Mouse (Mus musculus) heart, embryonic 10.5 days (tissue): ENCODE results near the gene Hprt. TPM values are rescaled to one million over a fixed set of nuclear protein-coding genes. Genes with fewer than 3 reads are reported as not detected.
"Not testable (repeated sequence)": the region's sequence is repeated elsewhere in the genome, so short reads cannot be mapped to it uniquely, and the experiment has no call there.

ENCODE experiments used
- DNase-seq: peaks from one replicate; pipeline ENCODE4 v3.0.0-alpha.2; 2017; ENCODE audit warnings: low spot score
- H3K27ac ChIP-seq: fragments of 300-500 bp; sonication (generic); 2 replicates; pipeline ENCODE4 v1.5.1; 2016; ENCODE audit warnings: mild to moderate bottlenecking
- H3K27me3 ChIP-seq: fragments of 300-500 bp; sonication (generic); 2 replicates; pipeline ENCODE4 v1.6.1; 2016; ENCODE audit warnings: mild to moderate bottlenecking; ENCODE audit not compliant: poor library complexity, insufficient read depth, severe bottlenecking
- H3K36me3 ChIP-seq: fragments of 300-500 bp; sonication (generic); 2 replicates; pipeline ENCODE4 v1.6.1; 2016; ENCODE audit warnings: mild to moderate bottlenecking, moderate library complexity
- H3K4me1 ChIP-seq: fragments of 300-500 bp; sonication (generic); 2 replicates; pipeline ENCODE4 v1.6.1; 2016; ENCODE audit warnings: mild to moderate bottlenecking
- H3K4me3 ChIP-seq: fragments of 300-500 bp; sonication (generic); 2 replicates; pipeline ENCODE4 v1.5.1; 2016; ENCODE audit warnings: mild to moderate bottlenecking, moderate library complexity
- H3K9me3 ChIP-seq: fragments of 300-500 bp; sonication (generic); 2 replicates; pipeline ENCODE4 v1.6.1; 2016; ENCODE audit warnings: mild to moderate bottlenecking, moderate library complexity
- WGBS: fragments of 180-500 bp; shearing (Covaris S2); methylation state at CpG from one replicate; pipeline ENCODE4 v1.1.7; 2016; 5-methylcytosine and 5-hydroxymethylcytosine counted together
- polyA plus RNA-seq: library from polyadenylated mRNA; unstranded; fragments of >200 nt; fragmentation: Nextera tagmentation; extraction: Ambion mirVana; gene quantifications from 2 replicates; pipeline ENCODE4 v1.2.1, GENCODE M21; 2016

Hprt gene
- polyA plus RNA-seq, 1 experiment from 2014 or later: 172 TPM

- DNase-seq, H3K9me3 ChIP-seq, H3K4me1 ChIP-seq, H3K4me3 ChIP-seq, H3K27ac ChIP-seq, H3K27me3 ChIP-seq: not testable (repeated sequence)
- 63% methylated on average over 4 of the region's 4 CpGs for WGBS
- H3K36me3 ChIP-seq: peaks cover 29% of the 10 kb centered on the region
These were observed 16.9 kb downstream of the Hprt start for GRCm38 (mm10) chrX:53004887-53005286.

DNA sequence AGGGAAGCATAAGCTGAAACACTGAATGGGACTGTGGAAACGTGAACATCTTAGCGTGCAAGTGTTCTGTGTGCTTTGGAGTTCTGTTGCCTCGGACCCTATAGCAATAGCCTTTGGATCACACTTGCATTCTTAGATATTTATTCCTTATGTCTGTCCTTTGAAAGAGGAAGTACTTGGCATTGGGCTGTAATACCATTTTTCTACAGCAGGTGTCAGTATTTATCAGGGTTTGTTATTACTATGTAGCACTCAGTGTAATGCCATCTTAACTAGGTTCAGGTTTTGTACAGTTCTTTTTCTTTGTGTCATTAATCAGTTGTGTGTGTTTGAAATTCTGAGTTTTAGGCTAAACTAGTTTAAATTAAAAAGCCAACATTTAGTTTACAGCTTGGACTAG, 18.1 kb downstream of the Hprt start:
- Histone ChIP-seq H3K4me1 (no peaks in the 10 kb centered on the region), H3K27me3 (no peaks in the 10 kb centered on the region), H3K4me3 (no peak overlapping the region), H3K9me3 (no peaks in the 10 kb centered on the region), H3K27ac (no peak overlapping the region), H3K36me3 (peaks cover 21% of the 10 kb centered on the region; the same call in 1 of the 2 replicates)
- no peak for DNase-seq
- WGBS: 55% methylated on average over 3 of the region's 3 CpGs

DNA sequence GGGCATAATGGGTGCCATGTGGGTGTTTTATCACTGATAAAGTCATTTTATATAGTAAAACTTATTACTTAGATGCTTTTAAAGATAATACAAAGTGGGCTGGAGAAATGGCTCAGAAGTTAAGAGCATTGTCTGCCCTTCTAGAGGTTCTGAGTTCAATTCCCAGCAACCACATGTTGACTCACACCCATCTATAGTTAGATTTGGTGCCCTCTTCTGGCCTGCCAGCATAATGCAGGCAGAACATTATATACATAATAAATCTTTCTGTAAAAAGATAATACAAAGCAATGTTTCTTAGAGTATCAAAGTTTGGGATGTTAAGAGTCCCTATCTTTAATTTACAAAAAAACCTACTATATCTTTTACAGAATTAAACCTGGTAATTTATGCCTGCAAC, 27.6 kb downstream of the Hprt start:
- Histone ChIP-seq H3K27ac (no peak overlapping the region), H3K4me1 (no peaks in the 10 kb centered on the region), H3K4me3 (no peak overlapping the region), H3K36me3 (peaks cover 32% of the 10 kb centered on the region), H3K9me3 (no peaks in the 10 kb centered on the region), H3K27me3 (no peaks in the 10 kb centered on the region)
- DNase-seq: no peak

- 84% methylated on average over 2 of the region's 2 CpGs for WGBS
- no peak overlapping the region for H3K4me3 ChIP-seq
- no peaks in the 10 kb centered on the region for H3K9me3 ChIP-seq
- DNase-seq: no peak
- H3K27me3 ChIP-seq: no peaks in the 10 kb centered on the region
- H3K27ac ChIP-seq: no peak overlapping the region
- no peaks in the 10 kb centered on the region for H3K4me1 ChIP-seq
- peaks cover 2% of the 10 kb centered on the region; the same call in 1 of the 2 replicates for H3K36me3 ChIP-seq
These were observed 35.1 kb downstream of the Hprt start for GRCm38 (mm10) chrX:53023021-53023420.

GRCm38 (mm10) chrX:53024268-53024667, 36.3 kb downstream of the Hprt start:
- not testable (repeated sequence) for H3K4me1 ChIP-seq, H3K4me3 ChIP-seq, H3K27ac ChIP-seq, DNase-seq, H3K36me3 ChIP-seq, H3K27me3 ChIP-seq, H3K9me3 ChIP-seq
- WGBS: 19% methylated on average over 3 of the region's 3 CpGs

- WGBS: 55% methylated on average over 11 of the region's 11 CpGs
- Histone ChIP-seq H3K4me1 (no peaks in the 10 kb centered on the region), H3K4me3 (no peak overlapping the region), H3K36me3 (peaks cover 2% of the 10 kb centered on the region; the same call in 1 of the 2 replicates), H3K27me3 (no peaks in the 10 kb centered on the region), H3K9me3 (no peaks in the 10 kb centered on the region), H3K27ac (no peak overlapping the region)
- DNase-seq: no peak
These were observed 37.7 kb downstream of the Hprt start for GRCm38 (mm10) chrX:53025471-53026223.

GRCm38 (mm10) chrX:53029559-53029958, 41.6 kb downstream of the Hprt start:
- H3K4me3 ChIP-seq: no peak overlapping the region
- H3K27ac ChIP-seq: no peak overlapping the region
- no peaks in the 10 kb centered on the region for H3K9me3 ChIP-seq
- DNase-seq: no peak
- WGBS: 58% methylated on average over 5 of the region's 5 CpGs
- H3K4me1 ChIP-seq: no peaks in the 10 kb centered on the region
- H3K36me3 ChIP-seq: no peaks in the 10 kb centered on the region
- no peaks in the 10 kb centered on the region for H3K27me3 ChIP-seq

DNA sequence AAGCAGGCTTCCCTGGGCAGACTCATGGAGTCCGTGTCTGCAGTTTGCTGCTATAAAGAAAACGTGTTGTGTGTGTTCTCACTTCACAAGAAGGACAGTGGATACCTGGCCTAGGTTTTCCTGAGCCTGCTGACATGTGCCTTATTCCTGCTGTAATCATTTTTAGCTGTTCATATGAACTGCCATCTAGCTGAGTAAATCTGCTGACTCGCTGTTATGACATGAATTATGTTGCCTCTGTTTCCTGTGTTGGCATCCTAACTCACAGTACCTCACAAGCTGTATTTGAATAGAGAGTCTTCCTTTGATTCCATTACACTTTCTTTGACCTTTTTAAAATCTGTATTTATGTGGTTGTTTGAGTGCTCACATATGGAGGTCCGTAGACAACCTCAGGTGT, 50.3 kb downstream of the Hprt start:
- Histone ChIP-seq H3K27me3 (no peaks in the 10 kb centered on the region), H3K9me3 (no peaks in the 10 kb centered on the region), H3K36me3 (no peaks in the 10 kb centered on the region), H3K4me1 (0 out of 2 replicates have a peak, but pooled peaks cover 8% of the 10 kb centered on the region), H3K27ac (no peak overlapping the region), H3K4me3 (no peak overlapping the region)
- DNase-seq: no peak
- 81% methylated on average over 4 of the region's 4 CpGs for WGBS

GRCm38 (mm10) chrX:53039651-53040050, 51.7 kb downstream of the Hprt start:
- no peak overlapping the region for H3K4me3 ChIP-seq
- no peaks in the 10 kb centered on the region for H3K27me3 ChIP-seq
- 0 out of 2 replicates have a peak overlapping the region, but pooled peaks have one; percentile 25 for H3K27ac ChIP-seq
- H3K9me3 ChIP-seq: no peaks in the 10 kb centered on the region
- 0 out of 2 replicates have a peak, but pooled peaks cover 11% of the 10 kb centered on the region for H3K4me1 ChIP-seq
- 49% methylated on average over 5 of the region's 5 CpGs for WGBS
- DNase-seq: no peak
- H3K36me3 ChIP-seq: no peaks in the 10 kb centered on the region

DNA sequence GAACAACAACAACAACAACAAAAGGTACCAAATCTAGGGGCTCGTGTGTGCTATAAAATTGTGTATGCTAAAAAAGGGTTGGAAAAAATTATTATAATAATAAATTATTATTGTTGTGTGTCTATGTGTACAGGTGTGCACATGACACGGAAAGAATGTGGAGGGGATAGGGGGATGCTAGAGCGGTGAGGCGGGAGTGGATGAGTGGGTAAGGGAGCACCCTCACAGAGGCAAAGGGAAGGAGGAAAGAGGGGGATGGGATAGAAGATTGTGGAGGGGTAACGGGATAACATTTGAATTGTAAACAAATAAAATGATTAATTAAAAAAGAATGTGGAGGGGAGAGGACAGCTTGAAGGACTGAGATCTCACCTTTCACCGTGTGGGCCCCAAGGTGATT, 52.2 kb downstream of the Hprt start:
- H3K36me3 ChIP-seq: no peaks in the 10 kb centered on the region
- peaks cover 15% of the 10 kb centered on the region; the same call in 1 of the 2 replicates for H3K4me1 ChIP-seq
- no peaks in the 10 kb centered on the region for H3K9me3 ChIP-seq
- WGBS: 86% methylated on average over 6 of the region's 6 CpGs
- H3K27me3 ChIP-seq: no peaks in the 10 kb centered on the region
- 0 out of 2 replicates have a peak overlapping the region, but pooled peaks have one; percentile 25 for H3K27ac ChIP-seq
- H3K4me3 ChIP-seq: no peak overlapping the region
- DNase-seq: no peak

GRCm38 (mm10) chrX:53041006-53041405, 53.1 kb downstream of the Hprt start:
- no peaks in the 10 kb centered on the region for H3K27me3 ChIP-seq
- DNase-seq: no peak
- H3K36me3 ChIP-seq: no peaks in the 10 kb centered on the region
- H3K27ac ChIP-seq: no peak overlapping the region
- peaks cover 23% of the 10 kb centered on the region for H3K4me1 ChIP-seq
- no peaks in the 10 kb centered on the region for H3K9me3 ChIP-seq
- 84% methylated on average over 6 of the region's 6 CpGs for WGBS
- H3K4me3 ChIP-seq: no peak overlapping the region

DNA sequence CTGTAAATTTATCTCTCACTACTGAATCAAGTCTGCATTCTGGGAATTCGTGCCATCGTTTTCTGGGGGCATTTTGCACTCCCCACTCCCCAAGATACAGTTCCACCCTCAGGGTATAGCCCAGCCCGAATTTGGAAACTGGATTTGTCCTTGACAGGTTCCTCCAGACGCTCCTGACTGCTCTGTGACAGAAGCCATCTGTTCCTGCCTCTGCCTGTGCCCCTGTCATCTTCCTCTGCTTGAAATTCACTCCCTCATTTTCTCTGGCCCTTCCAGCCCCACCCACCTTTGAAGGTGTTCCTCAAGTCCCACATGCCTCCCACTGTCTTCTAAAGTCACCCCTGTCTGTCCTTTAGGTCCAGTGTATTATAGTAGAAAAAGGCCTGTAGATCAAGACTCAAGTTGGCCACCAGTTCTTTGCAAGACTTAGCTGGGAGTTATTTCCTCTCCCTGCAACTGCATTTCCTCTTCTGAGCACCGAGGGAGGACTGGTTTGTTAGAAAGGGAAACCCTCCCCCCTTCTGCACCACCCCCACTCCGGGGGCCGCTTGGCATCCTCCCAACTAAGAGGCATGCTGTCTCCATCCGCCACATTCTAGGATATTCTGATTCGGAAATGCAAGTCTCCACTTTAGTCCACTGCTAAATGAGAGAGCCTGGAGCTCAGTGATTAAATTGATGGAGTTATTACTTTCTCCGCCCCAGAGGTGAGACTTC, 57.4 kb downstream of the Hprt start:
- Histone ChIP-seq H3K9me3 (no peaks in the 10 kb centered on the region), H3K4me3 (no peak overlapping the region), H3K36me3 (no peaks in the 10 kb centered on the region), H3K4me1 (peaks cover 27% of the 10 kb centered on the region), H3K27ac (peak overlapping the region; percentile 76), H3K27me3 (no peaks in the 10 kb centered on the region)
- WGBS: 28% methylated on average over 10 of the region's 10 CpGs
- no peak for DNase-seq

DNA sequence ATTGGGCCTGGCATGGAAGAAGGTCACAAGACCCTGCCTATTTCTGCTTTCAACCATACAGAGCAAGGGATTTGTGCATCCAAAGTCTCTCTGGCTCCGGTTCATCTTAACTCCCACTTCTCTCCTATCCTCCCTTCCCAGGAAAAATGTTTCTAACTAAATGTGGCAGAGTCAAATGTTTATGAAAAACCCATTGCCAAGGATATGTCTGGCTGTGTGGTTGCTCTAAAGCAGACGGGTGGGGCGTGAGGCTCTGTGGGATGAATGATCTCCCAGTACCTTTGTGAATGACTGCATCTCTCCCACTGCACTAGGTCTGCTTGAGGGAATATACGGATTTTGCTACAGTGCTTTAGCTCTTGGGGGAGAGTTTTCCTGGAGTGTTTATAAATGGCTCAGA, 58.1 kb downstream of the Hprt start:
- peaks cover 27% of the 10 kb centered on the region for H3K4me1 ChIP-seq
- no peaks in the 10 kb centered on the region for H3K27me3 ChIP-seq
- no peaks in the 10 kb centered on the region for H3K36me3 ChIP-seq
- WGBS: 64% methylated on average over 4 of the region's 4 CpGs
- no peaks in the 10 kb centered on the region for H3K9me3 ChIP-seq
- H3K27ac ChIP-seq: peak overlapping the region; percentile 76; the same call in 1 of the 2 replicates
- DNase-seq: no peak
- no peak overlapping the region for H3K4me3 ChIP-seq
